19 mouse cellular contexts compared by ENCODE assay signal in genomic region chr8:38766626-38767226, GRCm38 (mm10).
"Had no signal": no experiment of that assay in that cellular context is flagged by ENCODE, and none has a peak within 500 bp of the region (broad histone marks: within the 10 kb centered on the region; RNA-seq: fewer than 3 reads in every experiment).

No protein-coding gene starts in this region.

- H3K4me2 ChIP-seq: lung, embryonic 14.5 days; midbrain, embryonic 12.5 days; neural tube, embryonic 13.5 days; neural tube, embryonic 15.5 days; stomach, embryonic 15.5 days had no signal

- H3K27me3 ChIP-seq: midbrain, embryonic 12.5 days; neural tube, embryonic 13.5 days; neural tube, embryonic 15.5 days; stomach, embryonic 15.5 days had no signal

- H3K36me3 ChIP-seq: midbrain, embryonic 10.5 days; midbrain, embryonic 12.5 days; neural tube, embryonic 13.5 days; neural tube, embryonic 15.5 days; stomach, embryonic 15.5 days had no signal

- DNase-seq: lung, adult 18-20 months; lung, embryonic 14.5 days; lung, postnatal 10 days; lung, postnatal 4 days; midbrain, embryonic 14.5 days; retina, postnatal 1 day; right cerebral cortex, adult 18-20 months; right cerebral cortex, postnatal 14 days; thymus, adult 2 months; thymus, postnatal 25 days; thymus, postnatal 4 days had no signal

- H3K4me3 ChIP-seq: midbrain, embryonic 10.5 days; midbrain, embryonic 12.5 days; myocyte; neural tube, embryonic 13.5 days; neural tube, embryonic 15.5 days; stomach, embryonic 15.5 days had no signal

- H3K27ac ChIP-seq: midbrain, embryonic 10.5 days; midbrain, embryonic 12.5 days; neural tube, embryonic 13.5 days; neural tube, embryonic 15.5 days; stomach, embryonic 15.5 days; stomach, postnatal 0 days had no signal

- H3K9ac ChIP-seq: lung, embryonic 14.5 days; midbrain, embryonic 12.5 days; neural tube, embryonic 13.5 days; neural tube, embryonic 15.5 days; stomach, embryonic 15.5 days had no signal

- H3K4me1 ChIP-seq: midbrain, embryonic 10.5 days; midbrain, embryonic 12.5 days; neural tube, embryonic 13.5 days; neural tube, embryonic 15.5 days; stomach, embryonic 15.5 days had no signal

- ATAC-seq: midbrain, embryonic 16.5 days had no signal

- H3K9me3 ChIP-seq: midbrain, embryonic 10.5 days; midbrain, embryonic 12.5 days; neural tube, embryonic 13.5 days; neural tube, embryonic 15.5 days; stomach, embryonic 15.5 days had no signal
